Mouse (Mus musculus) spleen, adult 2 months (tissue): Measurements from ENCODE around the gene Tgif1.

Experiments
- CTCF ChIP-seq: fragments of 200-500 bp; IDR thresholded peaks from 2 replicates; pipeline ENCODE4 v1.5.1; 2011; ENCODE audit warnings: mild to moderate bottlenecking, inconsistent platforms; ENCODE audit not compliant: insufficient read depth, insufficient read length, insufficient replicate concordance; ENCODE audit errors: extremely low read depth
- POLR2A ChIP-seq: fragments of 200-500 bp; IDR thresholded peaks from 2 replicates; pipeline ENCODE4 v1.6.1; 2011; ENCODE audit warnings: low read depth, low read length, inconsistent platforms

DNA sequence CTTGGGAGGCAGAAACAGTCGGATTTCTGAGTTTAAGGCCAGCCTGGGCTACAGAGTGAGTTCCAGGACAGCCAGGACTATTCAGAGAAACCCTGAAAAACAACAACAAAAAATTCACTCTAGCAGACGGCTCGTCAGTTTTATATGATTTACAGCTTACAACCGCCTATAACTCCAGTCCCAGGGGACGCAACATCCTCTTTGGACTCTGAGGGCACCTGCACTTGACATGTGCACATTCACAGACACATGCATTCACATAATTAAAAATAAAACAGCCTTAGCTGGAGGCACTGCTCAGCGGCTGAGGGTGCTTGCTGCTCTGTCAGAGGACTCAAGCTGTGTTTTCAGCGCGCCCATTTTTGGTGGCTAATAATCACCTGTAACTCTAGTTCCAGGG, 37.2 kb upstream of the Tgif1 start:
- TF ChIP-seq CTCF (no peak), POLR2A (no peak)
